Mouse (Mus musculus) cerebellum, adult 2 months (tissue): ENCODE measurements around the gene Slc27a3. TPM values are rescaled to one million over a fixed set of nuclear protein-coding genes. Genes with fewer than 3 reads are reported as not detected.

Source experiments
- DNase-seq, 2 experiments: peaks; one replicate each; pipeline ENCODE4 v3.0.0; 2021
- H3K27ac ChIP-seq: fragments of 200-500 bp; 2 replicates; pipeline ENCODE4 v1.5.1; 2012; ENCODE audit warnings: low read length, control low read depth, inconsistent platforms; ENCODE audit not compliant: insufficient read depth
- H3K27me3 ChIP-seq: fragments of 200-500 bp; 2 replicates; pipeline ENCODE4 v1.6.1; 2012; ENCODE audit warnings: inconsistent platforms, mild to moderate bottlenecking, low read length, moderate library complexity; ENCODE audit not compliant: control insufficient read depth, insufficient read depth
- H3K4me1 ChIP-seq: fragments of 200-500 bp; 2 replicates; pipeline ENCODE4 v1.6.1; 2011; ENCODE audit warnings: low read length; ENCODE audit not compliant: control insufficient read depth, insufficient read depth
- H3K4me3 ChIP-seq: fragments of 200-500 bp; replicated peaks from 2 replicates; pipeline ENCODE3; 2011; ENCODE audit warnings: mild to moderate bottlenecking, low read depth, low read length, control low read depth; ENCODE audit not compliant: insufficient read depth
- CTCF ChIP-seq: fragments of 200-500 bp; IDR thresholded peaks from 2 replicates; pipeline ENCODE4 v1.5.1; 2011; ENCODE audit warnings: low read depth, mild to moderate bottlenecking, control low read depth, low read length, moderate library complexity, borderline replicate concordance; ENCODE audit not compliant: insufficient read depth
- POLR2A ChIP-seq: fragments of 200-500 bp; IDR thresholded peaks from 2 replicates; pipeline ENCODE4 v1.6.1; 2011; ENCODE audit warnings: low read length, control low read depth, borderline replicate concordance; ENCODE audit not compliant: insufficient read depth
- WGBS: fragments of 180-500 bp; shearing (Covaris S2); methylation state at CpG from one replicate; pipeline ENCODE4 v1.1.7; 2018; 5-methylcytosine and 5-hydroxymethylcytosine counted together
- polyA plus RNA-seq: library from polyadenylated mRNA; depleted of rRNA; stranded (reverse); fragments of >200 nt; gene quantifications from 2 replicates; pipeline ENCODE4 v1.2.3, GENCODE M21; 2012

The Slc27a3 gene
- polyA plus RNA-seq, 1 experiment = 7.1 TPM

GRCm38 (mm10) chr3:90406414-90406813, 16.7 kb upstream of the Slc27a3 start:
- no peak overlapping the region for H3K4me3 ChIP-seq
- 89% methylated on average over 5 of the region's 5 CpGs for WGBS
- DNase-seq = no peak
- no peak overlapping the region for H3K27ac ChIP-seq
- TF ChIP-seq CTCF (no peak), POLR2A (no peak)
- H3K4me1 ChIP-seq = no peaks in the 10 kb centered on the region
- H3K27me3 ChIP-seq = no peaks in the 10 kb centered on the region

GRCm38 (mm10) chr3:90404609-90405008, 14.9 kb upstream of the Slc27a3 start:
- no peaks in the 10 kb centered on the region for H3K27me3 ChIP-seq
- TF ChIP-seq POLR2A (no peak), CTCF (no peak)
- no peak for DNase-seq
- H3K27ac ChIP-seq = no peak overlapping the region
- 94% methylated on average over 4 of the region's 4 CpGs for whole genome bisulfite sequencing
- no peak overlapping the region for H3K4me3 ChIP-seq
- no peaks in the 10 kb centered on the region for H3K4me1 ChIP-seq

- WGBS = 92% methylated on average over 3 of the region's 3 CpGs
- Histone ChIP-seq H3K4me3 (no peak overlapping the region), H3K27ac (no peak overlapping the region), H3K4me1 (no peaks in the 10 kb centered on the region), H3K27me3 (no peaks in the 10 kb centered on the region)
- DNase-seq = no peak
- TF ChIP-seq POLR2A (no peak), CTCF (no peak)
Observed at GRCm38 (mm10) chr3:90404121-90404520, 14.4 kb upstream of the Slc27a3 start.

GRCm38 (mm10) chr3:90400993-90401392, 11.3 kb upstream of the Slc27a3 start:
- Histone ChIP-seq H3K27me3 (no peaks in the 10 kb centered on the region), H3K27ac (no peak overlapping the region), H3K4me3 (no peak overlapping the region), H3K4me1 (no peaks in the 10 kb centered on the region)
- no peak for DNase-seq
- TF ChIP-seq CTCF (no peak), POLR2A (no peak)
- WGBS = 60% methylated on average over 4 of the region's 4 CpGs

- Histone ChIP-seq H3K27me3 (no peaks in the 10 kb centered on the region), H3K4me3 (no peak overlapping the region), H3K4me1 (no peaks in the 10 kb centered on the region), H3K27ac (no peak overlapping the region)
- WGBS = 75% methylated on average over 3 of the region's 3 CpGs
- DNase-seq = no peak
- no peak for TF ChIP-seq CTCF
- no peak for TF ChIP-seq POLR2A
Observed at GRCm38 (mm10) chr3:90395629-90396028, 5.9 kb upstream of the Slc27a3 start.

GRCm38 (mm10) chr3:90392661-90393060, 2.9 kb upstream of the Slc27a3 start:
- Histone ChIP-seq H3K27ac (no peak overlapping the region), H3K4me3 (no peak overlapping the region), H3K4me1 (no peaks in the 10 kb centered on the region; the same call in 1 of the 2 replicates), H3K27me3 (no peaks in the 10 kb centered on the region)
- no peak for TF ChIP-seq CTCF
- TF ChIP-seq POLR2A = no peak
- 71% methylated on average over 3 of the region's 3 CpGs for WGBS
- DNase-seq = no peak

GRCm38 (mm10) chr3:90391941-90392340, 2.2 kb upstream of the Slc27a3 start:
- Histone ChIP-seq H3K4me3 (no peak overlapping the region), H3K4me1 (peaks cover 6% of the 10 kb centered on the region), H3K27me3 (no peaks in the 10 kb centered on the region), H3K27ac (no peak overlapping the region)
- 85% methylated on average over 8 of the region's 8 CpGs for WGBS
- DNase-seq = no peak
- TF ChIP-seq CTCF (no peak), POLR2A (no peak)

- H3K4me1 ChIP-seq = peaks cover 6% of the 10 kb centered on the region
- no peak for DNase-seq
- H3K27ac ChIP-seq = no peak overlapping the region
- H3K27me3 ChIP-seq = no peaks in the 10 kb centered on the region
- 76% methylated on average over 4 of the region's 4 CpGs for WGBS
- H3K4me3 ChIP-seq = no peak overlapping the region
- no peak for TF ChIP-seq CTCF
- no peak for TF ChIP-seq POLR2A
Observed at GRCm38 (mm10) chr3:90391004-90391403, 1.3 kb upstream of the Slc27a3 start.
